Mouse (Mus musculus) subcutaneous adipose tissue, adult 2 months (tissue): ENCODE results near the gene Adgrg5. TPM values are rescaled to one million over a fixed set of nuclear protein-coding genes. Genes with fewer than 3 reads are reported as not detected.

Experiments used
- polyA plus RNA-seq: library from polyadenylated mRNA; depleted of rRNA; stranded (reverse); fragments of >200 nt; gene quantifications from 2 replicates; pipeline ENCODE4 v1.2.3, GENCODE M21; 2012; ENCODE audit warnings: low replicate concordance; rRNA removed

Adgrg5 gene
- polyA plus RNA-seq = 3.8 and 4.9 TPM in 2 replicates

DNA sequence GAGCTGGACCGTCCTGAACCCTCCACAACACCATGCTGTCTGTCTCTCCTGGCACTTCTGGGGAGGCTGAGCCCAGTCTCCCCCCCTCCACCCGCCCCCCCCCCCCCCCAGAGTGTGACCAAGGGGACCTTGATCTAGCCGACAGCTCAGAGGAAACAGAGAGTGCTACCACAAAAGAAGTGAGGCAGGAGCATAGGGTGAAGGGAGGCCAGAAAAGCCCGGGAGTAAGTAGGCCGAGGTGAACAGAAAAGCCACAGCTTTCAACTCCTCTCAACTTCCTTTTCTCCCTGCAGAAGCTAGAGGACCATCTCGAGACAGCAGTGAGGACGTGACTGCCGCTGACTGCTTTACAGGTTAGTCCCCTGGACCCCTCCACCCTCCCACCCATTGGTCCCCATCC lies at the start of gene Adgrg5:
Gene Adgrg5 (plus strand): TSS at position 290 of the 400 bp plus-strand sequence.

DNA sequence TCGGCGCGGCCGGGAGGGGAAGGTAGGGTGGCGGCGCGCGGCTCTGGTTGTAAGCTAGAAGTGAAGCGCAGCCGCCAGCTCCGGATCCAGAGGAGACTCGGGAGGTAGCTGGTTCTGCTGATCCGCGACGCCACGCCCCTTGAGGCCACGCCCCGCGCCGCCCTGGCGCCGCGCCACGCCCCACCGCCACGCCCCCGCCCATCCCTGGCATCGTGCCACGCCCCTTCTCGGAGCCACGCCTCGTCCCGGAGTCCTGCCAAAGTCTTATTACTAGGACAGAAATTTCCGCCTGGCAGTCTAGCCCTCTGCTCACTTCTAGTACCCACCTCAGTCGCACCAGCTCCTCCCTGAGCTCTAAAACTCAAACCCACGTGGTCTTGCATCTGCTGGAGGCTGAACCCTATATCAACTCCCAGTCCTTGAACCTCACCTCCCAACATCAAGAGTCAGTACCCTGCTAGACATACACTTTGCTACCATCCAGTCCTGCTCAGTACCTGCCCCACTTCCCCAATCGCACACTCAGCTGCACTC lies 47.2 kb upstream of the Adgrg5 start, which contains the start of gene Dok4:
Gene Dok4 (minus strand): TSS at position 134 of the 534 bp plus-strand sequence.

GRCm38 (mm10) chr8:94917851-94918495 lies 5.5 kb upstream of the Adgrg5 start, which contains the start of gene Ccdc102a:
TSS of gene Ccdc102a (minus strand) at chr8:94918098.

DNA sequence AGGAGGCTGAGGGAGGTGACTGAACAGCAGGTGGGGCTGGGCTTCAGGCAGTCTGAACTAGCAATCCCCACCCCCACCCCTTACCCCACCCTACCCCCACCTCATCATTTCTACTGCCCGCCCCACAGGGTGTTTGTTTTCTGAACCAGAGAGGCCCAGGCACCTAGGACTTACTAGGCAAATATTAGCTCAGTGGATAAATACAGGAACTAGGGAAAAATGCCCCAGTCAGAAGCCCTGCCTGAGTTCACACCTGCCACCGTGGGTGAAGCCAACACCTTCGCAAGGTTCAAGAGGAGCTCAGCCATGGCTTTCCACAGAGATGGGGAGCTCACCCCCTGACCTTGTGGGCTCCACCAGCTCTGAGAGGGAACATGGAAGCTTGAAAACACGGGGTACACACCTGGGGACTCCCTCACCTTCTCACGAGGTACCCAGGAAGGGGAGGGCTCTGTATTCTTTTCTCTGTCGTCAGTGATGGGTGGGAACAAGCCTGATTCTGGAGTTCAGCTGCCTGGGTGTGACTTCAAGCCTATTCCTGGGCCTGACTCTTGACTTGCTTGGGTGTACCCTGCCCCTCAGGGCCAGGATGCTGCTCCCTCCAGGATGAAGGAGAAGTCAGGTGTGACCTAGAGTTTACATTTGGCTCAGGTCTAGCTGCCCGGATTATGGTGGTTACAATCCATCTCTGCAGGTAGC lies 51.1 kb downstream of the Adgrg5 start, which contains the start of gene Adgrg1:
Gene Adgrg1 (plus strand): TSS at position 285 of the 699 bp plus-strand sequence.

Other genes with a start within 250 kb of the Adgrg5 start
- 25.6 and 29.9 TPM in 2 replicates for gene Pllp, start 227.4 kb upstream of the Adgrg5 start, polyA plus RNA-seq
- 3.3 and 5.1 TPM in 2 replicates for gene Ccl22, start 178.1 kb upstream of the Adgrg5 start, polyA plus RNA-seq
- gene Cx3cl1, start 151.7 kb upstream of the Adgrg5 start, polyA plus RNA-seq = 9.1 and 15.8 TPM in 2 replicates
- gene Ccl17, start 113.2 kb upstream of the Adgrg5 start, polyA plus RNA-seq = 0.44 and 1.3 TPM in 2 replicates
- 175 and 245 TPM in 2 replicates for gene Coq9, start 85.4 kb upstream of the Adgrg5 start, polyA plus RNA-seq
- 31.1 and 42.8 TPM in 2 replicates for gene Ciapin1, start 85.3 kb upstream of the Adgrg5 start, polyA plus RNA-seq
- gene Polr2c, start 66.2 kb upstream of the Adgrg5 start, polyA plus RNA-seq = 78.9 and 117 TPM in 2 replicates
- 27.2 and 32.0 TPM in 2 replicates for gene Dok4, start 47.4 kb upstream of the Adgrg5 start, polyA plus RNA-seq
- 14.8 and 31.5 TPM in 2 replicates for gene Ccdc102a, start 5.6 kb upstream of the Adgrg5 start, polyA plus RNA-seq
- 107 and 240 TPM in 2 replicates for gene Adgrg1, start 51.1 kb downstream of the Adgrg5 start, polyA plus RNA-seq
- 4.5 and 10.2 TPM in 2 replicates for gene Adgrg3, start 94.0 kb downstream of the Adgrg5 start, polyA plus RNA-seq
- gene Drc7, start 131.4 kb downstream of the Adgrg5 start, polyA plus RNA-seq = not detected in 2 replicates
- 17.3 and 27.8 TPM in 2 replicates for gene Katnb1, start 157.5 kb downstream of the Adgrg5 start, polyA plus RNA-seq